Mouse (Mus musculus) lung, postnatal 36 days (tissue): ENCODE measurements around the gene Stk10.
"Not testable (repeated sequence)": the region's sequence is repeated elsewhere in the genome, so short reads cannot be mapped to it uniquely, and the experiment has no call there.

ENCODE experiments used
- DNase-seq: peaks from one replicate; pipeline ENCODE4 v3.0.0; 2022; ENCODE audit warnings: mixed read lengths

Gene Stk10

DNA sequence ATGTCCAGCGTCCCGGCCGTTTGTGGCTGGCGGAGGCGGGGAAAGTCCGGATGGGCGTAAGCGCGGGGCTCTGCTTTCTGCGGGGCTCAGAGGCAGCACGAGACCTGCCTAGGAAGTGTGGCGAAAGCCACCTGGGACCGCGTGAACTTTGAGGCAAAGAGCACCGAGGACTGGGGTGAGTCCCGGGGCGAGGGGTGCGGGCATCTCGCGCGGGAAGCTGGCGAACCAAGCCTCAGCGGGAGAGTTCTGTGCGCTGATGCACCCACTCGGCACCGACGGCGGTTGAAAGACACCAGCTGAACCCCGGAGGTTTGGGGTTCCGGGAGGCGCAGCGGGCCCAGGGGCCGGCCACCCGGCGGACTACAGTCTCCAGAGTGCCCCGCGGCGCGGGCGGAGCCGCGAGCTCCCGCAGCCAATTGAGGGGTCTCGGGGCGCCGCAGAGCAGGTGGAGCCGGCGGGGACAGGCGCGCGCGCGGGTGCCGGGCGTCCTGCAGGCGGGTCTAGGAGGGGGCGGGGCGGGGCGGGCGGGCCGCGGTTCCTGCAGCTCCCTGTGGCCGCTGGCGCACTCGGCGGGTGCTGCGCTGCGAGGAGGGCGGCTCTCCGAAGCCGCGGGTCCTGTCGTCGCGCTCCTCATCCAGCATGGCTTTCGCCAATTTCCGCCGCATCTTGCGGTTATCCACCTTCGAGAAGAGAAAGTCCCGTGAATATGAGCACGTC is at the start of gene Stk10:
Gene Stk10, plus strand, starts transcription at position 541 of the 717 bp plus-strand sequence.
- peak; percentile 94 for DNase-seq

DNA sequence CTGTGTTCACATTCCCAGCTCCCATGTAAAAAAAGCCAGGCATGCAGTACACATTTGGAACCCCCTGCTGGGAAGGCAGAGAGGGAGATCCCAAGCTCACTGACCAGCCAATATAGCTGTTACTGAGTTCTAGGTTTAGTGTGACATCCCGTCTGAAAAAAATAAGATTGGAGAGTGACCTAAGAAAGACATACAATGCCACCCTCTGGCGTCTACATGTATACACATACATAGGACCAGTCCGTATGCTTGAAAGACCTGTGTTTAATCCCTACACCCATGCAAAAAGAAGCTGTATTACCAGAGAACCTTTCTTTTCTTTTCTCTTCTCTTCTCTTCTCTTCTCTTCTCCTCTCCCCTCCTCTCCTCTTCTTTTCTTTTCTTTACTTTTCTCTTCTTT is 47.8 kb upstream of the Stk10 start:
- DNase-seq = no peak

DNA sequence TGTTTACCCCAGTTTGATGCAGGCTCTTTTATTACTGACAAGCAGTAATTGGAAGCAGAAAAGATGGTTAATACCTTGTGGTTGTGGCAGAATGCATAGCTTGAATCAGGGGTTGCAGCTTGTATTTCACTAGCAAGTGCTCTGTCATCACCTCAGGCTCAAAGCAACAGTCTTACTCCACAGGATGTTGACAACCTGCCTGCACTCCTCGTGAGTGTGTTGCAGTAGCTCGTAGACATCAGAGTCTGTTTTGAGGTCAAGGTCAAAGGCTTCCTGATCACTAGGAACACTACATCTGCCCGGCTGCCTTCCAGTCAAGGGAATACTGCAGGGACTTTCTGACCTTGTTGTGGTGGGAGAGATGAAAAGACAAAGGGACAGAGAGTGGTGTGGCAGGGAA is 46.5 kb upstream of the Stk10 start:
- no peak for DNase-seq

DNA sequence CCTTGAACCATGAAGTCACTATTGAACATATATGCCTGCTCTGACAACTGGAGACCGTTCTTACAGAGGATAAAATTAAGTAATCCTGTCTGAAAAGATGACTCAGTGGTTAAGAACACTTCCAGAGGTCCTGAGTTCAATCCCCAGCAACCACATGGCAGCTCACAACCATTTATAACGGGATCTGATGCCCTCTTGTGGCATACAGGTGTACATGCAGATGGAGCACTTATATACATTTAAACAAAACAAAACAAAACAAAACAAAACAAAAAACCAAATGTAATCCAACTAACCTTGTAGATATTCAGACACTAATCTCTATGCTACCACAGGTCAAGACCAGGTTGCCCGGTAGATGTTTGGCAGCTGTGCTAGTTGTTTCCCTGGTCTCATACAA is 45.6 kb upstream of the Stk10 start:
- no peak for DNase-seq

DNA sequence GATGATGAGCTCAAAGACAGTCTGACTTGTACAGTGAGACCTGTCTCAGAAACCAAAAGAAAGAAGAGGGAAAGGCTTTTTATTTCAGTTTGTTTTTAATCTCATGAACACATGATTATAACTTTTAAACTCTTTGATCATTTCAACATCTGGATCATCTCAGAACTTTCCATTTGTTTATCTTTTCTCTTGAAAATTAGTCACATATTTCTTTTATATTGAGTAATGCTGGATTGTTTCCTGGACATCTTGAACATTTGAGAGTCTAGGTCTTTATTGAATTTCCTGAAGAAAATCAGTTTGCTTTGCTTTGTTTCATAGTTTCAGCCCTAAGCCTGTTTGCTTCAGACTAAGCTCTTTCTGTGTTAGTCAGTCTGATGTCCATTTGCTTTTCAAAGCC is 44.8 kb upstream of the Stk10 start:
- DNase-seq = no peak

DNA sequence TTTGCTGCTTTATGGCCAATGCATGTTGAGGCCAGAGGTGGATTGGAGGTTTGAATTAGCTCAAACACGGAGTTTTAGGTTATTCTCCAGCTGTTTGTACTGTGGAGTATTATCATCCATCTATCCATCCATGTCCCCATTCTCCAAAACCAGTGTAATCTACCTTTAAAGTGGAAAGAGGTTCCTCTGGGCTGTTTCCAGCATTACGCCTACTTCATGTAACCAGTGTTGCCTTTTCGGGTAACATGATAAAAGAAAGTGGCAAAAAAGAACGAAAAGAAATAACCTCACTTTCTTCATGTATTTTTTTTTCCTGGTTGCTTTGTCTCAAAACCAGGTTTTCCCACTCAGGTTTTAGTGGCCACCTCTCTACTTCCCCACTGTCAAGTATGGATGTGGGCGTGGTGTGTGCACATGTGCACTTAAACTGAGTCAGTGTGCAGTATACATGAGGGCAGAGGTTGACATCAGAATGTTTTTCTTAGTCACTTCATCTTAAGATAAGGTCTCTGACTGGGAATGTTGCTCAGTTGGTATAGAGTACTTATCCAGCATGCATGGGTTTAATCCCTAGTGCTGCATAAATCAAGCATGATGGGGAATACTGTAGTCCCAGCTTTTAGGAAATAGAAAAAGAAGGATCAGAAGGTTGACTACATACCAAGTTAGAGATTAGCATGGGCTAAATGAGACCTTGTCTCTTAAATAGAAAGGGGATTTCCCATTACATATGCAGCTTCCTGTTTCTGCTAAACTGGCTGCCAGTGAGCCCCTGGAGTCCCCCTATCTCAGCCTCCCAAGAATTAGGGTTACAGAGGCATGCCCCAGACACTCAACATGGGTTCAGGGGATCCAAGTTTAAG is 44.1 kb upstream of the Stk10 start:
- DNase-seq = peak; percentile 16

DNA sequence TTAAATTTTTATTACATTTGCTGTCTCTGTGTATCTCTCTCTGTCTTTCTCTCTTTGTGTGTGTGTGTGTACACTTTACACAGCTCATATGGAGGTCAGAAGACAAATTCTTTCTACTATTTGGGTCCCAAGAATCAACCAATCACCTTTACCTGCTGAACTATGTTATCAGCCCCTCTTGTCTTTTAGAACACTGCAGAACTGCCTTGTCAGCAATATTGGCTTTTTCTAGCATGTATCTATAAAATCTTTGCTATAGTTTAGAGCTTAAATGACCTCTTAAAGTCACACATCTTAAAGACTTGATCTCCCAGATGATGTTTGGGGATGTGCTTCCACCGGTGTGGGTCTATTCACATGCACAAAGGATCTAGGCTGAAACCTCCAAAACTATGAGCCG is 42.0 kb upstream of the Stk10 start:
- DNase-seq = no peak

DNA sequence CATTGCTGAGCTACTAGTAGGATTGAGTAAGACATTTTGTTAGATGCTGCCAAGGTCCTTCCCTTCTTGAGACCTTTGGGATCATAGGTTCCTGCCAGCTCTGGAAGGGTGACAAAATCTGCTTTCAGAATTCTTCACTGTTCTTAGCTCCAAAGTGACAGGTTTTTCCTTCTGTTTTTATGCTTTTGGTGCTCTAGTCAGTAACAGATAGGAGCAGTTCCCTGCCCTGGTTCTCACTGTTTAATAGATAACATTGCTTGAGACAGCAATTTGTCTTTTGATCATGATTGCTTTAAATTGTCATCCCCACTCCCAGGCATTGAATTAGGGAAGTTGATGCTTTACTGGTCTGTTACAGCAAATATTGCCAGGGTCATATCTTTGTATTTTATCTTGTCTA is 39.8 kb upstream of the Stk10 start:
- peak; percentile 30 for DNase-seq

DNA sequence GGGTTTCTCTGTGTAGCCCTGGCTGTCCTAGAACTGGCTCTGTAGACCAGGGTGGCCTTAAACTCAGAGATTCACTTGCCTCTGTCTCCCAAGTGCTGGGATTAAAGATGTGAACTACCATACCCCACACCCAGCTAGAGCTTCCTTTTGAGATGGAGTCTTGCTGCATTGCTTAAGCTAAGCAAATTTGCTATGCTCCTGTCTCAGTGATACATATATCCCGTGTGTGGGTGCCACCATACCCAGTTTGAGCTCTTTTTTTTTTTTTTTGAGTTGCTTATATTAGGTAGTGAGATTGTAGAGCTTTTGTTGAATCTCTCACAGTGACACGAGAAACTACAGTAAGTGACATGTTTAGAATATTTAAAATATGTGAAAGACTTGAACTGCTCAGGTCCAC is 37.8 kb upstream of the Stk10 start:
- DNase-seq = no peak

DNA sequence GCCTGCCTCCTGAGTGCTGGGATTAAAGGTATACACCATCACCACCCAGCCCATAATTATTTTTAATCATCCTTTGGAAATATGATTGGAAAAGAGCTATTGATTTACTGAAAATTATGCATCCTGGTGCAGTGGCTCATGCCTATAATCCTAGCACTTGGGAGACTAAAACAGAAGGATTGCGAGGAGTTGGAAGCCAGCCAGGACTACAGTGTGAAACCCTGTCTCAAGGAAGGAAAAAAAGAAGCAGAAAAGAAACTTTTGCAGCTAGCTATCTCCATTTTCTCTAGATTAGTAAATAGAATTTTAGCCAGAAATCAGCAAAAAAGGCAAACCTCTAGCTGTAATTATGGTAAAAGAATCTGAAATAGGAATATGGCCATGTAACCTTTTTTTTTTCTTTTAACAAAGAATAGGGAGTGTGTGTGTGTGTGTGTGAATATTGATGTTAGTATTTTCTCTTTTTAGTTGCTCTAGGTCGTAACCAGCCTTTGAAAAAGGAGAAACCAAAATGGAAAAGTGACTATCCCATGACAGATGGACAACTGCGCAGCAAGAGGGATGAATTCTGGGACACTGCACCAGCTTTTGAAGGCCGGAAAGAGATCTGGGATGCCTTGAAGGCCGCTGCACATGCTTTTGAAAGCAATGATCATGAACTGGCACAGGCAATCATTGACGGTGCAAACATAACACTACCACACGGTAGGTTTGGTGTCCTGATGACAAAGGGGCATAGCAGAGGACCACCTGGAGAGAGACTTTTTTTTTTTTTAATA is 34.2 kb upstream of the Stk10 start:
- peak; percentile 61 for DNase-seq

DNA sequence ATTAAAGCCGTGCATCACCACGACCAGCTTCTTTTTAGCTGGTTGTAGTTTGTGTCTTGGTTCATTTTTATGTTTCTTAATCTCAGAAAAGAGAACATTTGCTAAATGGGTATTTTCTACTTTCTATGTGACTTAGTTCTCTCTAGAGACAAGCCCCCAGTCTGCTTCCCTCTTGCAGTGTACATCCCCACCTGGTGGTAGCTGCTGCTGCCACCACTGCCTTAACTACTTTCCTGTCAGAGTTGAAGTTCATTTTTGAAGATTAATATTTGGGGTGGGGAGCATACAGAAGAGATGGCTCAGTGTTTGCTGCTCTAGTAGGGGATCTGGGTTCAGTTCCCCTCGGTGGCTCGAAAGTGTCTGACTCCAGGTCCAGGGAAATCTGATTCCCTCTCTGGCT is 33.2 kb upstream of the Stk10 start:
- no peak for DNase-seq

DNA sequence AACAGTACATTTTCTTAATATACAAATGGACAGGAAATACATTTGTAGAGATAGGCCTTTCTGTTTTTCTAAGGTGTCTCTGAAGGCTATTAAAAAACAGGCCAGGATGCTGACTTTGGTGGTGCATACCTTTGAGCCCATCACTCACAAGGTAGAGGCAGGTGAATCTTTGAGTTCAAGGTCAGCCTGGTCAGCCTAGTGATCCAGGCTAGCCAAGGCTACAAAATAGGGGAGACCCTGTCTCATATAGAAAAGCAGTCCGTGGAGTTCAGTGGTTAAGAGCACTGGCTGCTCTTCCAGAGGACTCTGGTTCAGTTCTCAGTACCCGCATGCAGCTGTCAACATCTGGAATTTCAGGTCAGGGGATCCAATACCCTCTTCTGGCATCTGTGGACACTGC is 29.4 kb upstream of the Stk10 start:
- no peak for DNase-seq

DNA sequence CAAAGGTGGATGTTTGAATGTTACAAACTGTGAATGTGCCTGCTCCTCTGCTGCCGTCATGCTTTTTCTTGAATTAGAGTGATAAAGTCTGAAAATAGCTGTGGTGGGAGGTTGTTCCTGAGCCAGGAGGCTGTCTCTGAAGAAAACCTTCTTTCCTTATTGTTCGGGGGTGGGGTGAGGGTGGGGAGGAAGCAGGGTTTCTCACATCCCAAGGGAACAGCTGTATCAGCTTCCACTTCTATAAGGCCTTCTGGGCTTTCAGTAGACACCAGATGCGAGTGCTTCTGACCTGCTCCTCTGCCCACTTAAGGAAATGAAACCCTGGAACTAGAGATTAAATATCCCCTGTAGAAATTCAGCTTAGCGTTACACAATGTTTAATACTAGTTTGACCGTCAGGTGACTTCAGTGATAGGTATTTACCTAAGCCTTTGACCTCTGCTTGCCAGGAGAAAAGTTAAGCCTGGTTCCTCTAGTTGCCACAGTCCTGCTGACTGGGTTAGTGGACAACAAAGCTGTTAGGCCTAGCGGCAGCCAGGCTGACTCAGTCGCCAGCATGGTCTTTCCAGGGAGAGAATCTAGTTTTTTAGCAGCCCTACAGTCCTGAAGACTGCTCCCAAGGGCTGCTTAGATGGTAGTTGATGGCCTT is 27.9 kb upstream of the Stk10 start:
- DNase-seq = no peak

DNA sequence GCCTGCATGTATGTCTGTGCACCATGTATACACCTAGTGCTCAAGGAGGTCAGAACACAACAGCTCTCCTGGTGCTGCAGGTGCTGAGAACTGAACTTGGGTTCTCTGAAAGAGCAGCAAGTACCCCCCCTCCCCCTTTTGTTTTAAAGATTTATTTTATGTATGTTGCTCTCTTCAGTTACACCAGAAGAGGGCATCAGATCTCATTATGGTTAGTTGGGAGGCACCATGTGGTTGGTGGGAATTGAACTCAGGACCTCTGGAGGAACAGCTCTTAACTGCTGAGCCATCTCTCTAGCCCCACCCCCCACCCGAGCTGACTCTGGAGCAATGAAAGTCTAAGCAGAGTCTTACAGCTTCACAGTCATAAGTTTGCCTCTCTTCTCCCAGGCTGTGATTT is 22.2 kb upstream of the Stk10 start:
- no peak for DNase-seq

DNA sequence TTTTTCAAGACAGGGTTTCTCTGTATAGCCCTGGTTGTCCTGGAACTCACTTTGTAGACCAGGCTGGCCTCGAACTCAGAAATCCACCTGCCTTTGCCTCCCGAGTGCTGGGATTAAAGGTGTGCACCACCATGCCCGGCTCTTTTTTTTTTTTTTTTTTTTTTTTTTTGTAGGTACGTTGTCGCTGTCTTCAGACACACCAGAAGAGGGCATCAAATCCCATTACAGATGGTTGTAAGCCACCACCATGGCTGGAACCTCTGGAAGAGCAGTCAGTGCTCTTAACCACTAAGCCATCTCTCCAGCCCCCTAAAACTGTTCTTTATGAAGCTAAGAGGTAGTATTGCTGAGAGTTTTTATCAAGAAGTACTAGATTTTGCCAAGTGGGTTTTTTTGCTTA is 18.3 kb upstream of the Stk10 start:
- DNase-seq = not testable (repeated sequence)

DNA sequence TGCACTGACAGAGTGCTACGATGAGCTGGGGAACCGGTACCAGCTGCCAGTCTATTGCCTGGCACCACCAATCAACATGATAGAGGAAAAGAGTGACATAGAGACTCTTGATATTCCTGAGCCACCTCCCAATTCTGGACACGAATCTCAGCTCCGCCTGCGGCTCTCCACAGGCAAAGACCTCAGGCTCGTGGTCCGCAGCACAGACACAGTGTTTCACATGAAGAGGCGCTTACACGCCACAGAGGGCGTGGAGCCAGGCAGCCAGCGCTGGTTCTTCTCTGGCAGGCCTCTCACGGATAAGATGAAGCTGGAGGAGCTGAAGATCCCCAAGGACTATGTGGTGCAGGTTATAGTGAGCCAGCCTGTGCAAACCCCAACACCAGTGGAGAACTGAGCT is 17.0 kb upstream of the Stk10 start:
- DNase-seq = no peak

DNA sequence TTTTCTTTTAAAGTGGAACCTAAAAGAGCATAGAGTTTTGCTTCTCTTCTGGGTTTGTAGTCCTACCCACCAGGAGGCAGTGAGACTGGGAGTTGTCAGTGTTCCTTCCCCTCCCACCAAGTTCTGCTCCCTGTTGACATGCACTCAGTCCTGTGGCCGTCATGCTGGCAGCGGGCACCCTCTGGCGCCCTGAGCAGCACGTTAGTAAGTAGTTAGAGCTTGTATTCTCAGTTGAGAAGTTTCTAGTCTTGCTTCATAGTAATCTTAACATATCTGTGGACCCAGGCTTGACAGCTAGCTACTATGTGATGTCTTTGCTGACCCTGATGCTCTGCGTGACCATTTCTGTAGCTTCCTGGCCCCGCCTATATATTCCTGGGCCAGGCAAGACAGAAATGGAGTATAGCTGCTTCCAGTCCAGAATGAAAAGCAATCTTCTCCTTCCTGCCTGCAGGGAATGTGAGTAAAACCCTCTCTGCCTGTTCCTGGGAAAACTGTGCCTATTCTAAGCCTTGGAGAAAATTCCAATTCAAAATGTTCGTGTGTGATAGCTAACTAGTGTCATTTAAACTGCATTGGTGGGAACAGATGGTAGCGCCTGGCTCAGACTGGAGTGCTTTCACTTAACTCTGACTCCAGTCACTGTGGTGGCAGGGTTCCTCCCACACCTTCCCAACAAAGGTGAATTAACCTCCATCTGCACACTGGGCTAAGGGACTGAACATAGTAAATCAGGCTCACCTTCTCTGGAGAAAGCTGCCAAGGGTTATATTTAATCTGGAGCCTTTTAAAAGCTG is 16.0 kb upstream of the Stk10 start:
- DNase-seq = no peak

DNA sequence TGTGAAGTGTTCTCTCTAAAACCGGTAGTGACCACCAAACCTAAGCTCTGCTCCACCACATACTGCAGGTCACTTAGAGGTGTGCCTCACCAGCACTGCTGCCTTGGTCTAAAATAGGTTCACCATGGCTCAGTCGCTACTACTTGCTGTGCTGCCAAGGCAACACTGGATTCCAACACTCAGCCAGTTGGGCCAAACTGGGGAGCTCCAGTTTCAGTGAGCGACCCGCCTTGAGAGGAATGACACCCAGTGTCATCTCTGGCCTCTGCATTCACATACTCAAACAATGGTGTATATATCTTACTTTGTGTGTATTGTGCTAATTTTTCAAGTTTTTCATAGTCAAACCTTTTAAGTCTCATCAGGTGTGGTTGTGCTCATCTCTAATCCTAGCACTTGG is 14.3 kb upstream of the Stk10 start:
- DNase-seq = no peak

DNA sequence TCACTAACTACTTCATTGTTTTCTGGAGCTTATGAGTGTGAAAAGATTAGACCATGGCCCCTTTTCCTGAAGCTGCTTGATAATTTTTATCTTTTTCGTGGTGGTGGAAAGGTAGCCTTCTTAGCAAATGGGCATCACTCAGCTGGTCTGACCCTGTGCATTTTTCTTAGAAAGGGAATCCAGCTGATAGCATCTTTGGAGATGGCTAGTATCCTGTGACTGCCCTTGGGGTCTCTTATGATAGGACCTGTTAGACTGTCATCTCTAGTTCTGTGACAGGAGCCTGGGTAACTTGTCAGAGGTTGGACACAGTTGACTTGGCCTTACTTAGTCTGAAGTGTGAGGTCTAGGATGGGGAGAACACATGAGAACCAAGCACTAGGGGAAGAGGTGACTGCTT is 13.8 kb upstream of the Stk10 start:
- no peak for DNase-seq

DNA sequence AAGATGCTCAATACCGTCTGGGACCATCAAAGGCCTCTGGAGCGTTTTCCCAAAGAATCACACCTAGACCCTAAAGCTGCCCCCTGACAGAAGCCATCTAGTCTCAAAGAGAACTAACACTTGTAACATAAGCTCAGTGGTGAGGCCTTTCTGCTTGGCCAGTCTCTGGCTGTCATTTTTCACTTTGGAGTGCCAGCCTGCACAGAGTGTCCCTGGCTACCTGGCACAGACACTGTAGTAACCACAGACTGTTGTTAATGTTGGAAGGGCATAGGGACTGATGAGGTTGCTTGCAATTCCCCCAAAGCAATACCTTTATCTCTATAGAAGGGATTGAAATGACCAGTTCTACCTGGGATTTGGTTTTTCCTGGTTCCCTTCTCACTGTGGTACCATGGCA is 11.9 kb upstream of the Stk10 start:
- DNase-seq = no peak

DNA sequence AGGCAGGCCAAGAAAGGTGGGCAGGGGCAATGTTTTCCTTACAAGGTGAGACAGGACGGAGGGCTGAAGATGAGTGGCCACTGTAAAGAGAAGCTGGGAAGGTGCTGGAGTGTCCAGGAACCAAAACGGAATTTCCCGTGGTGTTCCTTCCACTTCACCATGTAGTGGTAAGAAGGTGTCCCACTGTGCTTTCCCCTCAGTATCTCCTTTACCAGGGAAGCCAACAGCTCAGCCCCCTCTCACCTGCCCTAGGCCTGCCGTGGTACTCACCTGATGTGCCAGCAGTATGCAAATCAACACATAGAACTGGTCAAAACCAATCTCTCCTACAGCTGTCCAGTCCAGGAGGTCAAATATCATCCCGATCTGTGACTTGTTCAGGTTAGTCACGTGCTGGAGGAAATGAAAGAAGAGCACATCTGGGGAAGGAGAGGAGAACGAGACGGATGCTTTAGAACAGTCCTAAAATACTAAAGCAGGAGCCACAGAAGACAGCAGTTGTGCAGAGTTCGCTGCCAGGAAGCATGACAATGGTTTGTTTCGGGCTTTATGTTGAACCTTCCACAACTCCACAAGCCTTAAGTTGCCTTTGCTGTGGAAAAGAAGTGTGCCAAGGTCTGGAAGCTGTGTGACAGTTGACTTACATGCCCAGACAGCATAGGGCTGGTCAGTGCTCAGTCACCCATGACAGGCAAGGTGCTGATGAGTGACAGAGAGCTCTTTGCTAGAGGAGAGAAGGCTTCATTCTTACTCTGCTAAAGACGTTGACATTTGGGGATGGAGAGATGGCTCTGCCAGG is 8.8 kb upstream of the Stk10 start:
- no peak for DNase-seq
